Mouse (Mus musculus) c-Kit-negative CD71-positive TER-119-positive erythroid progenitor cells, embryonic 14.5 days (primary cell): ENCODE results near the gene Phldb1.

Experiments used
- DNase-seq: peaks from one replicate; pipeline ENCODE4 v3.0.0-alpha.2; 2013; ENCODE audit warnings: low read depth, low spot score

The Phldb1 gene

GRCm38 (mm10) chr9:44726431-44727146, 8.4 kb downstream of the Phldb1 start:
- DNase-seq = no peak

- no peak for DNase-seq
Measured at GRCm38 (mm10) chr9:44724665-44725064, 10.3 kb downstream of the Phldb1 start.

- no peak for DNase-seq
Measured at GRCm38 (mm10) chr9:44724223-44724622, 10.8 kb downstream of the Phldb1 start.

DNA sequence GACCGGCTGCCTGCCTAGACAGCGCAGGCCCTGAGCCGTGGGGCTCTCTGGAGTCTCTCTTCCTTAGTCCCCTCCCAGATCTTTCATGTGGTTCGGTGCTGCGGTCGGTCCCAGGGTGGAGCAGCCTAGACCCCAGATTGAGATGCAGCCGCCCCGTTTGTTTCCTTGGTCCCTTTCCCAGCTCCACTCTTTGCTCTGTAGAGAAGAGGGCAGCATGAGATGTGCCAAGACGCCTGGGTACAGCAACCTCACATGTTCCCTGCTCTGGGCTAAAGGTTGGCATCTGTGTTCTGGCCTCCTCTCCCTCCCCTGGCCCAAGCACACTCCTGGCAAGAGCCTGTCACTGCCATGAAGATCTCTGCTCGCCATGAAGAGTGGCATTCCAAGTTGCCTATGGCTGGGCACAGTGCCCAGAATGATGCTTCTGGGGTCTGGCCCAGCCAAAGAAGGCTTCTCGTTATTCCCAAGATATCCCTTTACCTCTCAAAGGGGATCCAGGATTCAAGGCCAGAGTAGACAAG, 11.4 kb downstream of the Phldb1 start:
- DNase-seq = no peak

DNA sequence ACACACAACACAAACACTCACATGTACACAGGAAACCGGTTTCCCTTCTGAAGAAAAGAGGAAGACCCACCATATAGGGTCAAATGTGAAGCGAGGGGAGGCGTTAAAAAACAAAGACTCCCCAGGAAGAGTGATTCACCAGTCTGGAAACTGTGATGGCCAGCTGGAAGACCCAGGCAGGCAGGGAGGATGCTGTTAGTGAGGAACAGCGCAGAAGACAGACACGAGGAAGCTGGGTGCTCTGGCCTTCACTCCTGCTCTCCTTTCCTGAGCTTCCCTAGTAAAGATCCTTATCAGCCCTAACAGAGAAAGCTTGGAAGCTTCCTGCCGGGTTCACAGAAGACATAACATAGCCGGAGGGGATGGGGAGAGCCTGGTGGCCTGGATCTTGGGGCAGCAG, 12.0 kb downstream of the Phldb1 start:
- no peak for DNase-seq

- no peak for DNase-seq
Measured at GRCm38 (mm10) chr9:44722575-44722974, 12.4 kb downstream of the Phldb1 start.

DNA sequence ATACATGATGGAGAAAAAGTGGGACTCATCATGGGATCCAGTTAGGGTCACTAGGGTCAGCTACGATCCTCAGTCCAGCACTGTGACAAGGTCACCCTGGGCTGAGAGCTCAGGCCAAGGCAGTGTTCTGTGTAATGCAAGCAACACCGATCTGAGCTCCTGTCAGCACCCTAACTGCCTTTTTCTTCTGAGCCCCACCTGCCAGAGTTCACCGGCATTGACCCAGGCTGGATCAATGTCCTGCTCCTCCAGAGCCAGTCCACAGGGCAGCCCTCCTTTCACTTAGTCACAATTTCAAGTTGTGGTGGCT, 13.2 kb downstream of the Phldb1 start:
- DNase-seq = no peak

GRCm38 (mm10) chr9:44721154-44721876, 13.7 kb downstream of the Phldb1 start:
- DNase-seq = no peak

DNA sequence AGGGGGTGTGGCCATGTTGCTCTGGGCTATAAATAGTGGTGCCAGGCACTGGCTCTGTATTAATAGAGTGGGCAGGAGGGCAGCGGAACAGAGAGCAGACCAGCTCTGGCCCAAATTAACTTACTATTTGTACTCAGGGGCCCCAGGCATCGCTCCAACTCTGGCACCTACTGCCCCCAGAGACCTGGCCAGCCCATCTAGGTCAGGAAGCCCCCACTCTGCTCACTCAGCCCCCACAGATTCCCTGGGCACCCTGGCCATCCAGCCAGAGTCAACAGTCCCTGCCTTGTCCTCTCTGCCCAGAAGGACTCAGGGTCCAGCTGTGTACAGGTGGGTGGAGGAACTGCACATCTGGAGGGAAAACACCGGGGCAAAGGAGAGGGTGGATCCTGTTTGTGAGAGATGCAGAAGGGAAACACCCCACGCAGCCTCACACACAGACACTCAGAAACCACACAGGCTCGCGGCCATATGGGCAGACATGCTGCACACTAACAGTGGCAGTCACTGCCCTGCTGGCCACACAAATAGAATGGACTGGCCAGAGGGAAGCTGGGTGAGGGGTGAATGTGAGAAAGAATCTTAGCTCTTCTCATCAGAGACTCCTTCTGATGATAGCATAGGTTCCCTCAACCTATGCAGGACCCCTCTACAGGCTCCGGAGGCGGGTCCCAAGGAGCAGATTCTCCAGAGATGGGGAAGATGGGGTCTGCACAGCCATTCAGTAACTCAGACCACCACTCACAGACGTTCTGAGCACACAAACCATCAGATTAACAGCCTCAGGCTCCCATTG, 14.4 kb downstream of the Phldb1 start:
- no peak for DNase-seq

DNA sequence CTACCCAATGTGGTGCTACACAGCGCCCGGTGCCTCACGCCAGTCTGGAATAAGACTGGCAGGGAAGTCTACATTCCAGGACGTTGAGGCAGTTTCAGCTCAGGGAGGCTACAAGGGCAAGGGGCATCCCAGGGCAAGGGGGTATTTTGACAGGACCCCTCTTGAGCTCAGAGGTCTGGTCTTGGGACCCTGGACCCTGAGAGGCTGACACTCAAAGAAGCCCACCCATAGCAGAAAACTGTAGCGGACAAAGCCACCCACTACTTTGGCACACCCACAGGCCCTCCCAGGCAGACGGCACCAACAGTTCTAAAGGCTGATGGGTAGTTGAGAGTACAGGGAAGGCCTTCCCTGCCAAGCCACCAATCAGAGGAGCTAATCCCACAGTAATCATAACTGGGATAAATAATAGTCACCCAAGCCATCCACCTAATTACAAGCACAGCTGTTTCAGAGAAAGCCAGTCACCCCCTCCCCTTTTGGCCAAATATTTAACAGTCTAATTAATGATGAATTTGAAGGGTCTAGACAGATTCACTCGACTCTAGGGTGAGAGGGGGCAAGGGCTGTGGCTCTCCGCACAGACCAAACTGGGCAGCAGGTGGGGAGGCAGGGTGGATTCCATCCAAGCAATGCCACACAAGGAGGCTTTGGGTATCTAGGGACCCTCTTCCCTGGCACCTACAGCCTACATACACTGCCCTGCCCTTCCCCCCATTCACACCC, 15.2 kb downstream of the Phldb1 start:
- DNase-seq = no peak

DNA sequence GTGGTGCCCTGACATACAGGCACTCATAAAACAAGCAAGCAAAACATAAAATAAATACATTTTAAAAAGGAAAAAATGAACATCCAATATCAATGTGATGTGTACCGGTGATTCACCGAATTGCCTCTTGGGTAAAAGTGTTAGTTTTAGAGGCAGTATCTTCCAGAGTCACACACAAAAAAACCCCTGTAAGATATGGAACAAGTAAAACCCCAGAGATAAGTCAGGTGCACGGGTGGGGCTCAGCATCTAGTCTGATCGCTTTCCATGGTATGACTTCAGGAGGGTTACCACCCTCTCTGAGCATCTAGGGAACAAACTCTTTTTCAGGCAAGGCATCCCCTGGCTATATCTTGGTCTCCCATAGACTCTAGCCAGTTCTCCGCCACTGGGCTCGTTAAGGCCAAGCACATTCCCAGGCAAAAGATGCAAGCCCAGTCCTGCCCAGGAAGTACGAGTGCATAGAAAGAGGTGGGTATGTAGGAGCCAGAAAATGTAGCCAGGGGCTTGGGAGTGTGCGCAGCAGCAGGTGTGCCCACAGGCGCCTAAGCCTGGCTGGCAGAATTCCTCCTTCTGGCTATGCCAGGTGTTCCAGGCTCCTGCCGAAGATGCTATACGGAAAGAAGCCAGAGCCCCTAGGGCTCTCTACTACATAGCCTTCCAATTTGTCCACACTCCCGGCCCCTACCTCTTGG, 15.9 kb downstream of the Phldb1 start:
- no peak for DNase-seq

DNA sequence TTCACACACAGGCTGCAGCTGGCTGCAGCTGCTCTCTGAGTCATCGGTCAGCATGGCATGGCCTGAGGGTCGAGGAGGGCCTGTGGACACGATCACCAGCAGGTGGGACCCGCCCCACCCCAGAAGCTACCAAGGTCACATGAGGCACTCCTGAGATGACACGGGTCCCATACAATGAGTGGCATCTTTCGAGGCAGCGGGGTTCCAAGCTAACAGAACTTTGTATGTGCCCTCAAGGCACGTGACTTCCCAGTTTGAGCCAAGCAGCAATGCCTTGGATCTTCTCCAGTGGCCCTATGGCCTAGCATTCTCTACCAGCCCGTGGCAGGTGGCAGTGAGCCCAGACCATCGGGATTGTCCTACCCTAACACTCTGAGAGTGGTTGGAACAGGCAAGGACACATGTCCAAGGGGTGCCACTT, 17.2 kb downstream of the Phldb1 start:
- no peak for DNase-seq

DNA sequence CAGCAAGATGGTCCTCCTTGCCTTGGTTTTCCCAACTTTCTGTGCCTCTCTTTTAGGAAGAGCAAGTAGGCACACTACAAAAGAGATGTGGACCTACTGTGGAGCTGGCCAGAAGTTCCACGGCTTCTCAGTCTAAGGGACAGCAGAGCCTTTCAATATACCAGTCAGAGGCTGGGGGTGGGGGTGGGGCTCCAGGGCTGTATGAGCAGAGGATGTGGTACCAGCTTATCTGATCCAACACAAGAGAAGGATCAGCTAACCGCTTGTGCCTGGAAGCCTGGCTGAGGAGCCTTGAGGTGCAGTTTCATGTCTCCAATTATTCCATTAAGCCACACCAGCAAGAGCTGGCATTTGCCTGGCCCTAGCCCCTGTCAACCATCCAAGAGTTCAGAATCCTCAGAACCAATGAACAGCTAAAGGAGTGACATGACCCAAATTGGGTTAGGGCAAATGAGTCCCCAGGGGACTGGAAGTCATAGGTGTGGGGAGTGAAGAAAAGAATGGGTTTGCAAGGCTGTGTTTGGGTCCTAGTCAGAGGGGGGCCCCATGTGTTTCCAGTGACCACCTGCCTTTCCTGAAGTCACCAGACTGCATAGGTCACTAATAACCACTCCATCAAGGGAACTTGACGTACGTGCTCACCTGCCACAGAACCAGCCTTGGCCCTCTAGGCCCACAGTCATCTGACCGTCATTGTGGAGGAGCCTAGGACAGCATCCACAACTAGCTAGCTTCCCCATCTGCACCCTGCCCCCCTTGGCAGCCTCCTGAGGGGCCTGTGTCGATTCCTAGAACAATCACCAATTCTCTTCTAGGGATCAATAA, 17.8 kb downstream of the Phldb1 start:
- DNase-seq = no peak

DNA sequence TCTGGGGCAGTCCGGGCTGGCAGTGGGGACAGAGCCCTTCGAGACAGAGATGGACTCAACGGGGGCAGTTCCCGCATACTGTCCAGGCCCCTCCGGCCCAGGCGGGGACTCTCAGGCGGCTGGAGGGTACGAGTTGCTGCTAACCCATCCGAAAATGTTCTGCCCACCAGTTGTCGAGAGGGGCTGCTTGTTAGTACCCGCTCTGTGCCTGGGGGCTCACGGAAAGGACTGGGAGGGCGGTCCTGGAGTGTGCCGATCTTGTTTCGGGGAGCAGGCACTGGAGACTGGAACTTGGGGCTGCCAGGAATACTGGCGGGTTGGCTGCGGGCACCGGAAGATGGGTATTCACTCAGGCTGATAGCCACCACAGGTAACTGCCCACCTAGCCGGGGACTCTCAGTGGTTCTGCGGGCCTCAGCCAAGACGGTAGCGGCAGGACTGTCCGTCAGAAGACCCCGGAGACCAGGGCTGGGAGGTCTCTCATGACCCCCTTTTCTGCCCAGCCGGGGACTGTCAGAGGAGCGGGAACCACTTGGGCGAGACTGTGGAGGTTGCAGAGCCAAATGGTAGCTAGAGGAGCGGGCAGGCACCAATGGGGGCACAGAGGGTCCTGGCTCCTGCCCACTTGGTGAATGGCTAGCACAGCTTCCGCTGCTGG, 19.2 kb downstream of the Phldb1 start:
- no peak for DNase-seq

GRCm38 (mm10) chr9:44715109-44715508, 19.9 kb downstream of the Phldb1 start:
- no peak for DNase-seq

- DNase-seq = no peak
Measured at GRCm38 (mm10) chr9:44713574-44713973, 21.4 kb downstream of the Phldb1 start.

- no peak for DNase-seq
Measured at GRCm38 (mm10) chr9:44713080-44713479, 21.9 kb downstream of the Phldb1 start.

GRCm38 (mm10) chr9:44711602-44712001, 23.4 kb downstream of the Phldb1 start:
- no peak for DNase-seq

- DNase-seq = no peak
Measured at GRCm38 (mm10) chr9:44710213-44710612, 24.8 kb downstream of the Phldb1 start.

- no peak for DNase-seq
Measured at GRCm38 (mm10) chr9:44709600-44709999, 25.4 kb downstream of the Phldb1 start.
